Mouse (Mus musculus) limb, embryonic 14.5 days (tissue): ENCODE results near the gene Tpra1. TPM values are rescaled to one million over a fixed set of nuclear protein-coding genes. Genes with fewer than 3 reads are reported as not detected.

ENCODE experiments used
- ATAC-seq: fragments of 200-750 bp; cut with Nextera tagmentation; 2 replicates; pipeline ENCODE4 v1.8.0; 2017; ENCODE audit warnings: low read depth, moderate number of reproducible peaks, moderate TSS enrichment; ENCODE audit not compliant: low FRiP score
- DNase-seq: peaks from one replicate; pipeline ENCODE4 v3.0.0-alpha.2; 2015; ENCODE audit warnings: low spot score
- H3K27ac ChIP-seq: fragments of 300-500 bp; sonication (generic); replicated peaks from 2 replicates; pipeline ENCODE4 v1.5.1; 2014; ENCODE audit warnings: low read depth, mild to moderate bottlenecking, low read length, moderate library complexity, mixed read lengths
- H3K27me3 ChIP-seq: fragments of 300-500 bp; sonication (generic); 2 replicates; pipeline ENCODE4 v1.6.1; 2014; ENCODE audit warnings: low read length, mixed read lengths; ENCODE audit not compliant: control insufficient read depth, insufficient read depth
- H3K36me3 ChIP-seq: fragments of 300-500 bp; sonication (generic); 2 replicates; pipeline ENCODE4 v1.6.1; 2014; ENCODE audit warnings: mild to moderate bottlenecking, low read length, moderate library complexity, mixed read lengths; ENCODE audit not compliant: control insufficient read depth, insufficient read depth
- H3K4me1 ChIP-seq: fragments of 300-500 bp; sonication (generic); 2 replicates; pipeline ENCODE4 v1.6.1; 2014; ENCODE audit warnings: antibody characterized with exemption, low read length, mixed read lengths; ENCODE audit not compliant: control insufficient read depth, insufficient read depth
- H3K4me2 ChIP-seq: fragments of 300-500 bp; sonication (generic); replicated peaks from 2 replicates; pipeline ENCODE4 v1.6.1; 2014; ENCODE audit warnings: low read depth, mild to moderate bottlenecking, low read length, moderate library complexity; ENCODE audit not compliant: severe bottlenecking
- H3K4me3 ChIP-seq: fragments of 300-500 bp; sonication (generic); replicated peaks from 2 replicates; pipeline ENCODE4 v1.5.1; 2014; ENCODE audit warnings: low read length
- H3K9ac ChIP-seq: fragments of 300-500 bp; sonication (generic); 2 replicates; pipeline ENCODE4 v1.6.1; 2014; ENCODE audit warnings: mild to moderate bottlenecking, low read depth, low read length, moderate library complexity; ENCODE audit not compliant: severe bottlenecking
- H3K9me3 ChIP-seq: fragments of 300-500 bp; sonication (generic); 2 replicates; pipeline ENCODE4 v1.6.1; 2016; ENCODE audit warnings: low read length; ENCODE audit not compliant: control insufficient read depth
- POLR2A ChIP-seq: fragments of 200-500 bp; IDR thresholded peaks from 2 replicates; pipeline ENCODE4 v1.8.0; 2012; ENCODE audit warnings: inconsistent platforms, mild to moderate bottlenecking, moderate library complexity, borderline replicate concordance; ENCODE audit not compliant: insufficient read depth, insufficient read length; ENCODE audit errors: extremely low read depth
- WGBS: fragments of 180-500 bp; shearing (Covaris S2); extraction: QIAGEN DNeasy Blood & Tissue Kit; methylation state at CpG from one replicate; pipeline ENCODE4 v1.1.7; 2014; 5-methylcytosine and 5-hydroxymethylcytosine counted together
- polyA plus RNA-seq, 2 experiments: library from polyadenylated mRNA; depleted of rRNA in 1 of 2; stranded (reverse) in 1 of 2; unstranded in 1 of 2; fragments of >200 nt; fragmentation: Nextera tagmentation in 1 of 2; extraction: Ambion mirVana in 1 of 2; gene quantifications; 2 replicates each; pipeline versions ENCODE4 v1.2.1 to v1.2.3; 2012 to 2014

The Tpra1 gene
- polyA plus RNA-seq, 2 experiments = 62.2 to 141 TPM

DNA sequence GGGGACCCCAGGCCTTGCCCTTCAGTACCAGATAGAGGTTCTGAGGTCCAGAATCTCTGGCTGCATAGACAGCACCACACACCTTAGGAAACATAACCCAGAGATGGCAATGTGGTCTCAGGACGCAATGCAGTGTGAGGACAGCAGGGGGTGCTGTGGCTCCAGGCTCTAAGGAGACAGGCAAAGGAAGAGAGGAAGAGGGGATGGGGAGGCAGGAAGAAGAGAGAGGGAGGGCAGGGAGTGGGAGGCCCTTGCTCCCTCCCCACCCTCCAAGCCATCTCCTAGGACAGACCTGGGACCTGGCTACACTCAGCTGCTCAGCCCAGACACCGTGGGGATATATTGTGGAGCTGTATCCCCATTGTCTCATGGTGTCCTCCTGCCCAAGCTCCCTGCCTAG, 25.5 kb downstream of the Tpra1 start:
- H3K9me3 ChIP-seq = no peaks in the 10 kb centered on the region
- peaks cover 18% of the 10 kb centered on the region for H3K4me1 ChIP-seq
- no peak overlapping the region for H3K4me3 ChIP-seq
- no peaks in the 10 kb centered on the region for H3K27me3 ChIP-seq
- no peak for TF ChIP-seq POLR2A
- H3K9ac ChIP-seq = no peak overlapping the region
- no peak overlapping the region for H3K27ac ChIP-seq
- no peak overlapping the region for H3K4me2 ChIP-seq
- WGBS = 6% methylated on average over 1 of the region's 2 CpGs
- DNase-seq (peak; percentile 53), ATAC-seq (no peak; the same call in 1 of the 2 replicates)
- no peaks in the 10 kb centered on the region for H3K36me3 ChIP-seq

DNA sequence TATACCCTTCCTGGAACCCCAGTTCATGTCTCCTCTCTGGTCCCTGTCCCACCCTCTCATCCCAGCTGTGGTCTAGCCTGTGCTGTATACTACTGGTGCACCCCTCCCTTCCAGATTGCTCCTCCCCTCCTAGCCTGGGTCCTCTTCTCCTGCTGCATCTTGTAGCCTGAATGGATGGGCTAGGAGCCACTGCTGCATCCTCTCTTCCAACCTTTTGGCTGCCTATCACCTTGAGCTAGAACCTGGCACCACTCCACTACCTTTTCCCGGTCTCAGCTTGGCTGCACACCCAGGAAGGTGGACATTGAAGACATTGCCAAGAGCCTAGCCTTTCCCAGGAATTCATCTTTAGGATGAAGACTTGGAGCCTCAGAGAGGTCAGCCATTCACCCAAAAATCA, 26.0 kb downstream of the Tpra1 start:
- TF ChIP-seq POLR2A = no peak
- Histone ChIP-seq H3K36me3 (no peaks in the 10 kb centered on the region), H3K9ac (no peak overlapping the region), H3K9me3 (no peaks in the 10 kb centered on the region), H3K27me3 (no peaks in the 10 kb centered on the region), H3K4me1 (peaks cover 18% of the 10 kb centered on the region), H3K4me2 (no peak overlapping the region), H3K4me3 (no peak overlapping the region), H3K27ac (no peak overlapping the region)
- WGBS = 96% methylated on average over 1 of the region's 1 CpGs
- no peak for ATAC-seq
- no peak for DNase-seq

DNA sequence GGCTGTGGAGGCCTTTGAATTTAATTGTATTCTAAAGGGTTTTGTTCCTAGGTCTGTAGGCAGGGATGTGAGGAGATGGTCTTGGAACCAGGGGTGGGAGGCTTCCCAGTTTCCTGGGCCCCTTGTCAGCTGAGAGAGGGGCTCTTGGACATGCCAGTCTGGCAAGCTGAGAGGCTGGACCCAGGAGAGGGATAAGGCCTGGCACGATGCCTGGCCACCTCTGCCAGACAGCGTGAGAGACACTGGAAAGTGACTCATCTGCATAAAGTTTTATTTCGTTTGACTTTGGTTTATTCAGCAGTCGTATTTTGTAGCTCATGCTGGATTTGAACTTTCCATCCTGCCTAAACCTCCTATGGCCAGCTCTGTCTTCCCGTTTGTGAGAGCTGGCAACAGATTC, 26.5 kb downstream of the Tpra1 start:
- Histone ChIP-seq H3K4me2 (no peak overlapping the region), H3K9ac (no peak overlapping the region), H3K4me3 (no peak overlapping the region), H3K4me1 (peaks cover 18% of the 10 kb centered on the region), H3K36me3 (no peaks in the 10 kb centered on the region), H3K27ac (no peak overlapping the region), H3K9me3 (no peaks in the 10 kb centered on the region), H3K27me3 (no peaks in the 10 kb centered on the region)
- WGBS = 84% methylated on average over 5 of the region's 5 CpGs
- no peak for TF ChIP-seq POLR2A
- DNase-seq (no peak), ATAC-seq (no peak)

DNA sequence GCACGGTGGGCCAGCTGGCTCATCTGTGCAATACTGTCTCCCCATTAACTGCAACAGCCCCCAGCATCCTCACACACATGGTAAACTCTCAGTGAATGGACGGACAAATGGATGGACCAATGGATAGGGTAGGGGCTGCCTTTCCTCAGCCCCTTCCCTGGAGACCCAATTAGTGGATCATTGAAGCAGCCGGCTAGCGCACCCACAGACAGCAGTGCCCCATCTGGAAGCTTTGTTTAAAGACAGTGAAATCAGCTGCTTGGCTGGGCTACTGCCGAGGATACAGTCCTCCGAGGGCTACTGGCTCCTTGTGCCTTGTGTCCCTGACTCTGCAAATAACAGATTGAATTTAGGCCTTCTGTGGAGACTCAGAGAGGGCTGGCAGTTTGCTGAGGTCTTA, 27.4 kb downstream of the Tpra1 start:
- Histone ChIP-seq H3K27ac (no peak overlapping the region), H3K36me3 (no peaks in the 10 kb centered on the region), H3K9me3 (no peaks in the 10 kb centered on the region), H3K27me3 (no peaks in the 10 kb centered on the region), H3K4me2 (no peak overlapping the region), H3K9ac (no peak overlapping the region), H3K4me1 (peaks cover 12% of the 10 kb centered on the region), H3K4me3 (no peak overlapping the region)
- DNase-seq (no peak), ATAC-seq (no peak)
- 70% methylated on average over 6 of the region's 6 CpGs for WGBS
- TF ChIP-seq POLR2A = no peak

DNA sequence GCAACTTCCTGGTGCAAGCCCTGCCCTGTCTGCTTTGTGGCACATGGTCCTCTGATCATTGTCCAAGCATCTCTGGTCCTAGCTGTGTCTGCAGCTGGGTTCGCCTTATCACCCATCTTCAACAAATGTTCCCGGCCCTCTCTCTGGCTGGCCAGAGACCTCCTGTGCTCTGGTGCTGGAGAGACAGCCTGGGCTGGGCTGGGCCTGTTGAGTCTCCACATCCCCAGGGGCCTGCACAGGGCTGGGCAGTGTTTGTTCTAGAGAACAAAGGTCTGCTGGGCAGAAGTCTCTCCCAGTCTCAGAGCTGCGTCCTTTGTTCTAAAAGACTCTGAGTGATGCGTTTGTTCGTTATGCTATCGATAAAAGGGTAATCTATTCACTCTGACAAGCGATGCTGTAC, 28.0 kb downstream of the Tpra1 start:
- WGBS = 72% methylated on average over 7 of the region's 7 CpGs

DNA sequence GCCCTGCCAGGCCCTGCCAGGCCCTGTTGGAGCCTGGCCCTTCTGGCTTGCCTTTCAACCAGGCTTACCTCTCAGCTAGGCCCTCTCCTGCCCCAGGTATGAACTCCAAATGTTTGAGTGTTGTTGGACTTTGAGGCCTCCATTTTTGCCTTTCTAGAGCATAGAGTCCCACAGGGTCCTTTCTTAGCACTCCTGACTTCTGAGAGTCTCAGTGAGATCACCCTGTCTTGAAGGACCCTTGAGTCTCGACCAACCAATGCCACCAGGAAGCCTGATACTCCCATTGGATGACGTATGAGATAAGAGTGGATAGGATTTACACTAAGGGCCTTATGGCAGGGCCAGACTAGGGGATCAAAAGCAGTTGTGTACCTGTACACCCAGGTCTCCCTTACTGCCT, 29.4 kb downstream of the Tpra1 start:
- H3K9ac ChIP-seq = no peak overlapping the region
- no peaks in the 10 kb centered on the region for H3K27me3 ChIP-seq
- DNase-seq (no peak), ATAC-seq (no peak)
- no peak overlapping the region for H3K27ac ChIP-seq
- no peak overlapping the region for H3K4me2 ChIP-seq
- H3K36me3 ChIP-seq = no peaks in the 10 kb centered on the region
- no peaks in the 10 kb centered on the region for H3K4me1 ChIP-seq
- H3K9me3 ChIP-seq = no peaks in the 10 kb centered on the region
- H3K4me3 ChIP-seq = no peak overlapping the region
- 88% methylated on average over 2 of the region's 2 CpGs for WGBS
- TF ChIP-seq POLR2A = no peak

More for the DNA sequence above, 28.0 kb downstream of the Tpra1 start:
- no peak overlapping the region for H3K27ac ChIP-seq
- H3K4me2 ChIP-seq = no peak overlapping the region
- H3K9ac ChIP-seq = no peak overlapping the region
- H3K4me3 ChIP-seq = no peak overlapping the region
- no peaks in the 10 kb centered on the region for H3K9me3 ChIP-seq
- H3K27me3 ChIP-seq = no peaks in the 10 kb centered on the region
- ATAC-seq = no peak
- peaks cover 6% of the 10 kb centered on the region for H3K4me1 ChIP-seq
- no peak for TF ChIP-seq POLR2A
- H3K36me3 ChIP-seq = no peaks in the 10 kb centered on the region
- DNase-seq = no peak
